ENCODE assay signal across 19 mouse cellular contexts in genomic region chr15:12911082-12911481, GRCm38 (mm10).
A peak's percentile ranks its signal among the peaks of the same experiment; 100 is the strongest.
DNase-seq lines count a peak whose midpoint lies in the region; ATAC-seq lines count a peak whose summit lies in the region.
"Had no signal": no experiment of that assay in that cellular context is flagged by ENCODE, and none has a peak within 500 bp of the region (broad histone marks: within the 10 kb centered on the region; RNA-seq: fewer than 3 reads in every experiment).

No protein-coding gene starts in this region.

- 73% methylated on average over 7 of the region's 7 CpGs for WGBS in hindbrain, embryonic 15.5 days
- WGBS in hindbrain, embryonic 10.5 days: 90% methylated on average over 7 of the region's 7 CpGs
- 80% methylated on average over 7 of the region's 7 CpGs for WGBS in midbrain, embryonic 13.5 days
- WGBS in midbrain, embryonic 16.5 days: 86% methylated on average over 7 of the region's 7 CpGs
- 85% methylated on average over 7 of the region's 7 CpGs for WGBS in neural tube, embryonic 13.5 days

- H3K36me3 ChIP-seq in hindbrain, embryonic 15.5 days: peaks cover 25% of the 10 kb centered on the region
- peaks cover 90% of the 10 kb centered on the region for H3K36me3 ChIP-seq in hindbrain, embryonic 10.5 days
- H3K36me3 ChIP-seq in midbrain, embryonic 13.5 days: peaks cover 48% of the 10 kb centered on the region
- peaks cover 15% of the 10 kb centered on the region; the same call in 1 of the 2 replicates for H3K36me3 ChIP-seq in midbrain, embryonic 16.5 days (ENCODE audit: control insufficient read depth, insufficient read depth, low read length)
- peaks cover 54% of the 10 kb centered on the region for H3K36me3 ChIP-seq in neural tube, embryonic 13.5 days

- ATAC-seq in hindbrain, embryonic 15.5 days (ENCODE audit: low FRiP score, low read depth): peak; percentile 63
- ATAC-seq in midbrain, embryonic 13.5 days: peak; percentile 46; the same call in 1 of the 2 replicates
- ATAC-seq in midbrain, embryonic 16.5 days: no peak; the same call in 1 of the 2 replicates
- peak; percentile 36; the same call in 1 of the 2 replicates for ATAC-seq in neural tube, embryonic 13.5 days (ENCODE audit: low read depth)
- ATAC-seq: forebrain, postnatal 0 days; inflammation-experienced regulatory T-cells, adult 6 months had no signal

- H3K4me2 ChIP-seq in hindbrain, embryonic 15.5 days: no peak overlapping the region
- no peak overlapping the region for H3K4me2 ChIP-seq in midbrain, embryonic 13.5 days (replicated peaks)
- H3K4me2 ChIP-seq in midbrain, embryonic 16.5 days (ENCODE audit: low read length): no peak overlapping the region
- H3K4me2 ChIP-seq in neural tube, embryonic 13.5 days: no peak overlapping the region
- H3K4me2 ChIP-seq: embryonic facial prominence, embryonic 15.5 days; heart, embryonic 11.5 days; limb, embryonic 15.5 days; liver, embryonic 15.5 days had no signal

- H3K9me3 ChIP-seq in hindbrain, embryonic 15.5 days: no peaks in the 10 kb centered on the region
- H3K9me3 ChIP-seq in hindbrain, embryonic 10.5 days: no peaks in the 10 kb centered on the region
- H3K9me3 ChIP-seq in midbrain, embryonic 13.5 days: no peaks in the 10 kb centered on the region
- H3K9me3 ChIP-seq in midbrain, embryonic 16.5 days (replicated peaks; ENCODE audit: control insufficient read depth, low read length, poor library complexity, severe bottlenecking): no peaks in the 10 kb centered on the region
- no peaks in the 10 kb centered on the region for H3K9me3 ChIP-seq in neural tube, embryonic 13.5 days
- H3K9me3 ChIP-seq: embryonic facial prominence, embryonic 15.5 days; limb, embryonic 15.5 days; liver, embryonic 15.5 days had no signal

- H3K27ac ChIP-seq in hindbrain, embryonic 15.5 days (replicated peaks): no peak overlapping the region
- H3K27ac ChIP-seq in hindbrain, embryonic 10.5 days: no peak overlapping the region
- H3K27ac ChIP-seq in midbrain, embryonic 13.5 days: no peak overlapping the region
- no peak overlapping the region for H3K27ac ChIP-seq in midbrain, embryonic 16.5 days (ENCODE audit: low read length)
- no peak overlapping the region for H3K27ac ChIP-seq in neural tube, embryonic 13.5 days (replicated peaks)
- H3K27ac ChIP-seq: embryonic facial prominence, embryonic 15.5 days; limb, embryonic 15.5 days; liver, embryonic 15.5 days had no signal

- no peak overlapping the region for H3K4me3 ChIP-seq in hindbrain, embryonic 15.5 days
- H3K4me3 ChIP-seq in hindbrain, embryonic 10.5 days: no peak overlapping the region
- H3K4me3 ChIP-seq in midbrain, embryonic 13.5 days (replicated peaks): no peak overlapping the region
- no peak overlapping the region for H3K4me3 ChIP-seq in midbrain, embryonic 16.5 days (ENCODE audit: low read depth, low read length)
- no peak overlapping the region for H3K4me3 ChIP-seq in neural tube, embryonic 13.5 days
- H3K4me3 ChIP-seq: embryonic facial prominence, embryonic 15.5 days; limb, embryonic 15.5 days; liver, embryonic 15.5 days had no signal

- no peak for DNase-seq in hindbrain, embryonic 10.5 days (ENCODE audit: low spot score)
- peak; percentile 19 for DNase-seq in retina, postnatal 7 days (ENCODE audit: low read depth, low spot score)
- DNase-seq in right cerebral cortex, postnatal 4 days: no peak
- DNase-seq: adrenal gland, adult 8-10 months; cerebellum, adult 8-10 months; forebrain, postnatal 0 days; gastrocnemius, postnatal 36 days; heart, postnatal 10 days; kidney, postnatal 10 days; layer of hippocampus, postnatal 36 days had no signal

- H3K9ac ChIP-seq in hindbrain, embryonic 15.5 days: no peak overlapping the region
- H3K9ac ChIP-seq in midbrain, embryonic 13.5 days (replicated peaks): no peak overlapping the region
- H3K9ac ChIP-seq in midbrain, embryonic 16.5 days (ENCODE audit: low read depth, low read length): no peak overlapping the region
- no peak overlapping the region for H3K9ac ChIP-seq in neural tube, embryonic 13.5 days
- H3K9ac ChIP-seq: embryonic facial prominence, embryonic 15.5 days; forebrain, postnatal 0 days; limb, embryonic 15.5 days; liver, embryonic 15.5 days had no signal

- no peaks in the 10 kb centered on the region for H3K4me1 ChIP-seq in hindbrain, embryonic 15.5 days (replicated peaks)
- H3K4me1 ChIP-seq in hindbrain, embryonic 10.5 days (replicated peaks): no peaks in the 10 kb centered on the region
- no peaks in the 10 kb centered on the region for H3K4me1 ChIP-seq in midbrain, embryonic 13.5 days (replicated peaks)
- peaks cover 3% of the 10 kb centered on the region; the same call in 1 of the 2 replicates for H3K4me1 ChIP-seq in midbrain, embryonic 16.5 days (ENCODE audit: control insufficient read depth, insufficient read depth, low read length)
- 0 out of 2 replicates have a peak, but pooled peaks cover 3% of the 10 kb centered on the region for H3K4me1 ChIP-seq in neural tube, embryonic 13.5 days (replicated peaks)
- H3K4me1 ChIP-seq: embryonic facial prominence, embryonic 15.5 days; limb, embryonic 15.5 days had no signal

- H3K27me3 ChIP-seq in hindbrain, embryonic 15.5 days: no peaks in the 10 kb centered on the region
- no peaks in the 10 kb centered on the region for H3K27me3 ChIP-seq in hindbrain, embryonic 10.5 days (ENCODE audit: insufficient read depth, poor library complexity, severe bottlenecking)
- H3K27me3 ChIP-seq in midbrain, embryonic 13.5 days: no peaks in the 10 kb centered on the region
- no peaks in the 10 kb centered on the region for H3K27me3 ChIP-seq in midbrain, embryonic 16.5 days (ENCODE audit: control insufficient read depth, insufficient read depth, low read depth, low read length)
- no peaks in the 10 kb centered on the region for H3K27me3 ChIP-seq in neural tube, embryonic 13.5 days
- H3K27me3 ChIP-seq: embryonic facial prominence, embryonic 15.5 days; limb, embryonic 15.5 days; liver, embryonic 15.5 days had no signal
